Mouse (Mus musculus): ENCODE measurements around the gene Ctdsp2.

Gene Ctdsp2

DNA sequence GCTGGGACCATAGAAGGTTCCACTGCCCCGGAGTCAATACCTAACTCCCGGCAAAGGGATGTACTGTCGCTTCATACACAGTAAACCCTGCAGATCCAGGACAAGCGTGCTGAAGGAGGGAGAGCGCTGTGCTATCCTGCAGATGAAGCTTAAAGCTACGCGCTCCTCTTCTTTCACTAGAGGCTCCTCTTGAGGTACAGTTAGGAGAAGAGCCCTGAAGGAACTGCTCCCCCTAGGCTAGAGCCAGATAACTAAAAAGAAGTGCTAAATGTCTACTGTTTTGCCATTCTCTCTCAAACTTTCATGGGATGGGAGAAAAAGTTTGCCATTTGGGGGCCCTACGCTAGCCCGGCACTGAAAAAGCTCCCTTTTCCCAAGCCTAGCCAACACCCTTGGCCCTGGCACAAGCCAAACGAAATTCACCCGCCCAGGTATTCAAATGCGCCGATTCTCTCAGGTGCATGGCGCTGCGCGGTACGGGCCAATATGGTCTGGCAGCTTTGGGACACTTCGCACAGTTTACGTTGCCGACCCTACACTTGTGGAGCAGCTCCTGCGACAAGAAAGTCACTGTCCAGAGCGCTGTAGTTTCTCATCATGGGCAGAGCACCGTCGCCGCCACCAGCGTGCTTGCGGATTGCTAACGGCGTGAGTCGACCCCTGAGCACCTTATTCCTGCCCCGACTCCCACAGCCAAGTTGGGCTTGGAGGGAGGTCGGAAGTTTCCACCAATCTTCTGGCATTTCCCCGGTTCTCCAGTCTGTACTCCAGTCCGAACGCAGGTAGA, 70.3 kb downstream of the Ctdsp2 start:
- no peak for DNase-seq

All from thymus, postnatal 4 days (tissue).